Mouse (Mus musculus) ES-CJ7 (cell line): ENCODE data around the gene Slc1a2.

Experiments
- DNase-seq: peaks from one replicate; pipeline ENCODE4 v3.0.0; 2011; ENCODE audit warnings: low read depth, low spot score

Slc1a2 gene

GRCm38 (mm10) chr2:102658163-102658660 lies at the start of gene Slc1a2:
Gene Slc1a2 (plus strand): TSS chr2:102658659.
- DNase-seq, result no peak

GRCm38 (mm10) chr2:102610485-102610884 lies 48.0 kb upstream of the Slc1a2 start:
- DNase-seq, result no peak

- DNase-seq, result no peak
Measured at GRCm38 (mm10) chr2:102616637-102617036, 41.8 kb upstream of the Slc1a2 start.

GRCm38 (mm10) chr2:102620744-102621429 lies 37.6 kb upstream of the Slc1a2 start:
- DNase-seq, result no peak

GRCm38 (mm10) chr2:102622176-102622575 lies 36.3 kb upstream of the Slc1a2 start:
- DNase-seq, result no peak

GRCm38 (mm10) chr2:102622943-102623342 lies 35.5 kb upstream of the Slc1a2 start:
- no peak for DNase-seq

- no peak for DNase-seq
Measured at GRCm38 (mm10) chr2:102624538-102624937, 33.9 kb upstream of the Slc1a2 start.

GRCm38 (mm10) chr2:102632361-102632760 lies 26.1 kb upstream of the Slc1a2 start:
- DNase-seq, result no peak

- no peak for DNase-seq
Measured at GRCm38 (mm10) chr2:102634010-102634409, 24.4 kb upstream of the Slc1a2 start.

GRCm38 (mm10) chr2:102635523-102636060 lies 22.9 kb upstream of the Slc1a2 start:
- DNase-seq, result no peak

GRCm38 (mm10) chr2:102636116-102636600 lies 22.3 kb upstream of the Slc1a2 start:
- no peak for DNase-seq

GRCm38 (mm10) chr2:102638140-102638539 lies 20.3 kb upstream of the Slc1a2 start:
- DNase-seq, result no peak

- no peak for DNase-seq
Measured at GRCm38 (mm10) chr2:102638690-102639089, 19.8 kb upstream of the Slc1a2 start.

GRCm38 (mm10) chr2:102648845-102649500 lies 9.5 kb upstream of the Slc1a2 start:
- no peak for DNase-seq

- no peak for DNase-seq
Measured at GRCm38 (mm10) chr2:102650322-102650721, 8.1 kb upstream of the Slc1a2 start.

- no peak for DNase-seq
Measured at GRCm38 (mm10) chr2:102655966-102656725, 2.3 kb upstream of the Slc1a2 start.

- DNase-seq, result peak; percentile 9
Measured at GRCm38 (mm10) chr2:102657726-102658125, 733 bp upstream of the Slc1a2 start.

- DNase-seq, result peak; percentile 27
Measured at GRCm38 (mm10) chr2:102658661-102659520, 432 bp downstream of the Slc1a2 start.

GRCm38 (mm10) chr2:102659521-102659830 lies 1.0 kb downstream of the Slc1a2 start:
- DNase-seq, result peak; percentile 10

- no peak for DNase-seq
Measured at GRCm38 (mm10) chr2:102661052-102661451, 2.6 kb downstream of the Slc1a2 start.

- no peak for DNase-seq
Measured at GRCm38 (mm10) chr2:102662911-102663310, 4.5 kb downstream of the Slc1a2 start.
